ENCODE assay signal across 23 mouse cellular contexts in the genomic region with DNA sequence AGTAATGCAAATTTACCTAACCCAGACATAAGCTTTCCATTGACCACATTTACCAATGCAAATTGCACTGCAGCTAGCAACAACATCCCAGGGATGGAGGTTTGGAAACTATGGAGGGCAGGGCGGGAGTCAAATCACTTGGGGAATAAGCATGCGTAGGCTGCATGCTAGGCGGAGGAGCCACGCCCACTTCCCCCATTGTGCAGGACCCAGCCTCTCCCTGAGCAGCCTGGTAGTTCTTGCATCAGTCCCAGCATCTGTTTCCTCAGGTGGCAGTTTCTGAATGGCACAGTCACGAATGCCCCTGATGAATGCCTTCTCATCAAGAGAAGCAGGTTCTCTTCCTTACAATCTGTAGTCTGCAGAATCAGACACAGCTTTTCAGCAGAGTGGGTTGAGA.
DNase-seq lines count a peak whose midpoint lies in the region; ATAC-seq and TF ChIP-seq lines count a peak whose summit lies in the region.
"Had no signal": no experiment of that assay in that cellular context is flagged by ENCODE, and none has a peak within 500 bp of the region (broad histone marks: within the 10 kb centered on the region; RNA-seq: fewer than 3 reads in every experiment).

No protein-coding gene starts in this region.

- peak; percentile 19 for DNase-seq in embryonic facial prominence, embryonic 11.5 days (ENCODE audit: low spot score)
- DNase-seq in embryonic facial prominence, embryonic 10.5 days (ENCODE audit: low spot score) = no peak
- DNase-seq in right cerebral cortex, adult 18-20 months = peak; percentile 22
- no peak for DNase-seq in right cerebral cortex, postnatal 10 days (ENCODE audit: low spot score in 2 of 2)
- peak; percentile 16 for DNase-seq in embryo, embryonic 10.5 days (ENCODE audit: low spot score)
- DNase-seq in lung, adult 2 months = no peak
- no peak for DNase-seq in kidney, adult 9 months
- DNase-seq: adrenal gland, postnatal 14 days; cerebellum, adult 11-12 months; heart, adult 11 months; lung, embryonic 14.5 days; lung, postnatal 36 days; thymus, postnatal 4 days had no signal

- H3K4me2 ChIP-seq in embryonic facial prominence, embryonic 11.5 days (ENCODE audit: low read depth, low read length) = no peak overlapping the region
- H3K4me2 ChIP-seq: embryonic facial prominence, embryonic 15.5 days; heart, embryonic 13.5 days; limb, embryonic 12.5 days; liver, embryonic 12.5 days; lung, embryonic 14.5 days; midbrain, embryonic 12.5 days; neural tube, embryonic 15.5 days had no signal

- H3K27ac ChIP-seq in embryonic facial prominence, embryonic 11.5 days (replicated peaks; ENCODE audit: low read depth, low read length) = no peak overlapping the region
- no peak overlapping the region for H3K27ac ChIP-seq in embryonic facial prominence, embryonic 10.5 days (replicated peaks)
- H3K27ac ChIP-seq: embryonic facial prominence, embryonic 15.5 days; heart, embryonic 13.5 days; limb, embryonic 12.5 days; liver, embryonic 12.5 days; midbrain, embryonic 12.5 days; neural tube, embryonic 15.5 days had no signal

- H3K9me3 ChIP-seq in embryonic facial prominence, embryonic 11.5 days (replicated peaks; ENCODE audit: control insufficient read depth, low read length) = no peaks in the 10 kb centered on the region
- H3K9me3 ChIP-seq in embryonic facial prominence, embryonic 10.5 days = no peaks in the 10 kb centered on the region
- H3K9me3 ChIP-seq: embryonic facial prominence, embryonic 15.5 days; heart, embryonic 13.5 days; limb, embryonic 12.5 days; liver, embryonic 12.5 days; midbrain, embryonic 12.5 days; neural tube, embryonic 15.5 days had no signal

- no peaks in the 10 kb centered on the region for H3K36me3 ChIP-seq in embryonic facial prominence, embryonic 11.5 days (replicated peaks; ENCODE audit: control insufficient read depth, insufficient read depth, low read depth, low read length)
- H3K36me3 ChIP-seq in embryonic facial prominence, embryonic 10.5 days (replicated peaks) = no peaks in the 10 kb centered on the region
- H3K36me3 ChIP-seq: embryonic facial prominence, embryonic 15.5 days; heart, embryonic 13.5 days; limb, embryonic 12.5 days; liver, embryonic 12.5 days; midbrain, embryonic 12.5 days; neural tube, embryonic 15.5 days had no signal

- 37% methylated on average over 5 of the region's 5 CpGs for WGBS in embryonic facial prominence, embryonic 11.5 days
- 28% methylated on average over 5 of the region's 5 CpGs for WGBS in embryonic facial prominence, embryonic 10.5 days
- 34% methylated on average over 5 of the region's 5 CpGs for WGBS in lung, adult 2 months

- no peaks in the 10 kb centered on the region for H3K27me3 ChIP-seq in embryonic facial prominence, embryonic 11.5 days (ENCODE audit: control insufficient read depth, insufficient read depth, low read length)
- H3K27me3 ChIP-seq in embryonic facial prominence, embryonic 10.5 days (replicated peaks; ENCODE audit: low read depth, poor library complexity, severe bottlenecking) = no peaks in the 10 kb centered on the region
- H3K27me3 ChIP-seq: embryonic facial prominence, embryonic 15.5 days; heart, embryonic 13.5 days; limb, embryonic 12.5 days; liver, embryonic 12.5 days; midbrain, embryonic 12.5 days; neural tube, embryonic 15.5 days had no signal

- no peak for TF ChIP-seq CTCF in lung, adult 2 months (IDR thresholded peaks at IDR 0.05; ENCODE audit: insufficient read depth, low read length)

- no peaks in the 10 kb centered on the region for H3K4me1 ChIP-seq in embryonic facial prominence, embryonic 11.5 days (ENCODE audit: control insufficient read depth, insufficient read depth, low read length)
- no peaks in the 10 kb centered on the region for H3K4me1 ChIP-seq in embryonic facial prominence, embryonic 10.5 days
- H3K4me1 ChIP-seq in lung, adult 2 months (ENCODE audit: control insufficient read depth, insufficient read depth, low read length) = no peaks in the 10 kb centered on the region
- H3K4me1 ChIP-seq: embryonic facial prominence, embryonic 15.5 days; limb, embryonic 12.5 days; liver, embryonic 12.5 days; neural tube, embryonic 15.5 days had no signal

- no peak for ATAC-seq in embryonic facial prominence, embryonic 11.5 days (replicated peaks; ENCODE audit: insufficient number of reproducible peaks, low FRiP score, low TSS enrichment, low read depth)
- ATAC-seq in megakaryocyte-erythroid progenitor cell, adult 5-6 weeks (replicated peaks; ENCODE audit: low FRiP score, low TSS enrichment, poor library complexity, severe bottlenecking) = no peak
- ATAC-seq: activated CD4-positive, CD25-positive, alpha-beta regulatory T cell, adult 4 months; intestine, postnatal 0 days; liver, embryonic 12.5 days had no signal

- no peak for TF ChIP-seq POLR2A in lung, adult 2 months (IDR thresholded peaks at IDR 0.05; ENCODE audit: borderline replicate concordance, extremely low read depth, low read depth, low read length)

- no peak overlapping the region for H3K9ac ChIP-seq in embryonic facial prominence, embryonic 11.5 days (replicated peaks; ENCODE audit: low read length)
- H3K9ac ChIP-seq: embryonic facial prominence, embryonic 15.5 days; heart, embryonic 13.5 days; limb, embryonic 12.5 days; liver, embryonic 12.5 days; lung, embryonic 14.5 days; midbrain, embryonic 12.5 days; neural tube, embryonic 15.5 days had no signal

- H3K4me3 ChIP-seq in embryonic facial prominence, embryonic 11.5 days (ENCODE audit: low read depth, low read length) = no peak overlapping the region
- H3K4me3 ChIP-seq in embryonic facial prominence, embryonic 10.5 days = no peak overlapping the region
- no peak overlapping the region for H3K4me3 ChIP-seq in lung, adult 2 months (replicated peaks; ENCODE audit: extremely low read depth, low read depth, low read length)
- H3K4me3 ChIP-seq: embryonic facial prominence, embryonic 15.5 days; heart, embryonic 13.5 days; limb, embryonic 12.5 days; liver, embryonic 12.5 days; midbrain, embryonic 12.5 days; myocyte; neural tube, embryonic 15.5 days had no signal

Comparison
In these comparisons a context has a peak if more than half of its experiments do, and no peak if none do; other contexts are left out.
1. DNase-seq: peak in embryonic facial prominence, embryonic 11.5 days (single experiment), right cerebral cortex, adult 18-20 months (single experiment) and embryo, embryonic 10.5 days (single experiment); none in embryonic facial prominence, embryonic 10.5 days (single experiment), right cerebral cortex, postnatal 10 days (0 of 2), lung, adult 2 months (single experiment) and kidney, adult 9 months (single experiment).